Comparison of ENCODE assay signal across 19 mouse cellular contexts in genomic region chr3:104293869-104294268, GRCm38 (mm10).
"Had no signal": no experiment of that assay in that cellular context is flagged by ENCODE, and none has a peak within 500 bp of the region (broad histone marks: within the 10 kb centered on the region; RNA-seq: fewer than 3 reads in every experiment).

No protein-coding gene starts in this region.

- DNase-seq: kidney, adult 8-10 months; kidney, postnatal 14 days; layer of hippocampus, adult 9-11 months; layer of hippocampus, postnatal 36 days; liver, embryonic 13.5 days; lung, adult 2 months; lung, postnatal 14 days; lung, postnatal 4 days; midbrain, embryonic 14.5 days; retina, postnatal 1 day; right cerebral cortex, postnatal 25 days; spleen, adult 18-20 months; thymus, postnatal 25 days had no signal

- H3K9me3 ChIP-seq: liver, embryonic 13.5 days; midbrain, embryonic 10.5 days; neural tube, embryonic 12.5 days; neural tube, embryonic 15.5 days; stomach, embryonic 15.5 days had no signal

- H3K9ac ChIP-seq: liver, embryonic 13.5 days; neural tube, embryonic 12.5 days; neural tube, embryonic 15.5 days; stomach, embryonic 15.5 days had no signal

- H3K27me3 ChIP-seq: liver, embryonic 13.5 days; neural tube, embryonic 12.5 days; neural tube, embryonic 15.5 days; stomach, embryonic 15.5 days had no signal

- H3K36me3 ChIP-seq: liver, embryonic 13.5 days; midbrain, embryonic 10.5 days; neural tube, embryonic 12.5 days; neural tube, embryonic 15.5 days; stomach, embryonic 15.5 days had no signal

- H3K4me2 ChIP-seq: liver, embryonic 13.5 days; neural tube, embryonic 12.5 days; neural tube, embryonic 15.5 days; stomach, embryonic 15.5 days had no signal

- H3K4me1 ChIP-seq: liver, embryonic 13.5 days; neural tube, embryonic 12.5 days; neural tube, embryonic 15.5 days had no signal

- H3K4me3 ChIP-seq: layer of hippocampus, adult 2 months; left cerebral cortex, adult 2 months; liver, embryonic 13.5 days; midbrain, embryonic 10.5 days; neural tube, embryonic 12.5 days; neural tube, embryonic 15.5 days; stomach, embryonic 15.5 days had no signal

- H3K27ac ChIP-seq: layer of hippocampus, adult 2 months; left cerebral cortex, adult 2 months; liver, embryonic 13.5 days; neural tube, embryonic 12.5 days; neural tube, embryonic 15.5 days; stomach, embryonic 15.5 days had no signal
